Mouse (Mus musculus) heart, embryonic 16.5 days (tissue): ENCODE data around the gene Camk2b. TPM values are rescaled to one million over a fixed set of nuclear protein-coding genes. Genes with fewer than 3 reads are reported as not detected.

Experiments used
- ATAC-seq: fragments of 200-750 bp; cut with Nextera tagmentation; replicated peaks from 2 replicates; pipeline ENCODE4 v1.8.0; 2017; ENCODE audit warnings: moderate number of reproducible peaks; ENCODE audit not compliant: insufficient read depth, low FRiP score; ENCODE audit errors: extremely low read depth
- H3K27ac ChIP-seq: fragments of 300-500 bp; sonication (generic); 2 replicates; pipeline ENCODE4 v1.5.1; 2014; ENCODE audit warnings: mild to moderate bottlenecking, low read length, control low read depth, moderate library complexity
- H3K27me3 ChIP-seq: fragments of 300-500 bp; sonication (generic); 2 replicates; pipeline ENCODE4 v1.6.1; 2014; ENCODE audit warnings: low read length, mixed read lengths; ENCODE audit not compliant: control insufficient read depth, insufficient read depth
- H3K36me3 ChIP-seq: fragments of 300-500 bp; sonication (generic); 2 replicates; pipeline ENCODE4 v1.6.1; 2014; ENCODE audit not compliant: control insufficient read depth, insufficient read depth
- H3K4me1 ChIP-seq: fragments of 300-500 bp; sonication (generic); 2 replicates; pipeline ENCODE4 v1.6.1; 2014; ENCODE audit warnings: low read length, mixed read lengths; ENCODE audit not compliant: control insufficient read depth, insufficient read depth
- H3K4me2 ChIP-seq: fragments of 300-500 bp; sonication (generic); 2 replicates; pipeline ENCODE4 v1.6.1; 2014; ENCODE audit warnings: low read depth, mild to moderate bottlenecking, control low read depth, low read length
- H3K4me3 ChIP-seq: fragments of 300-500 bp; sonication (generic); 2 replicates; pipeline ENCODE4 v1.5.1; 2014; ENCODE audit warnings: mild to moderate bottlenecking, control low read depth, low read length
- H3K9ac ChIP-seq: fragments of 300-500 bp; sonication (generic); 2 replicates; pipeline ENCODE4 v1.6.1; 2014; ENCODE audit warnings: low read length, control low read depth
- H3K9me3 ChIP-seq: fragments of 300-500 bp; sonication (generic); replicated peaks from 2 replicates; pipeline ENCODE4 v1.6.1; 2016; ENCODE audit warnings: low read length; ENCODE audit not compliant: control insufficient read depth
- WGBS: fragments of 180-500 bp; shearing (Covaris S2); extraction: QIAGEN DNeasy Blood & Tissue Kit; methylation state at CpG from one replicate; pipeline ENCODE4 v1.1.7; 2014; 5-methylcytosine and 5-hydroxymethylcytosine counted together
- polyA plus RNA-seq: library from polyadenylated mRNA; unstranded; fragments of >200 nt; fragmentation: Nextera tagmentation; extraction: Ambion mirVana; gene quantifications from 2 replicates; pipeline ENCODE4 v1.2.1, GENCODE M21; 2015

Camk2b gene
- polyA plus RNA-seq, 1 experiment from 2014 or later, result 2.7 TPM

DNA sequence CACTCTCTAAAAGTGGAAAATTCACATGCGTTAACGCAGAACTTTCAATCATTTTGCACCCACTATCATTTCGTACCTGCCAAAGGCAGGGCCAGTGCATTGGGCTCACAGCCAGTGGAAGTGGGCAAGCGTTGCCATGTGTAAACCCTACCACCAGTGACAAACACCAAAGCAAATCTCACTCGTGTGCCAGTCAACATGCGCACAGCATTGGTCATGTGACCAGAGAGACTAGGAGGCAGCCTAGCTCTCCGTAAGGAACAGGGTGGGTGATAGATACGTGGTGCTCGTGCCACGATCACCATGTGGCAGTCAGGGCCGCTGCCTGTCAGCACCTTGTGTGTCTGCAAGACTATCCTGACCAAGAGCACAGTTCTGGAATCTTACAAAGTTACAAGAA lies 3.8 kb downstream of the Camk2b start:
- Histone ChIP-seq H3K4me2 (no peak overlapping the region), H3K4me1 (peaks cover 5% of the 10 kb centered on the region; the same call in 1 of the 2 replicates), H3K36me3 (no peaks in the 10 kb centered on the region), H3K4me3 (no peak overlapping the region), H3K9ac (no peak overlapping the region), H3K27ac (no peak overlapping the region), H3K27me3 (peaks cover 52% of the 10 kb centered on the region), H3K9me3 (no peaks in the 10 kb centered on the region)
- ATAC-seq, result no peak
- 82% methylated on average over 11 of the region's 11 CpGs for WGBS

DNA sequence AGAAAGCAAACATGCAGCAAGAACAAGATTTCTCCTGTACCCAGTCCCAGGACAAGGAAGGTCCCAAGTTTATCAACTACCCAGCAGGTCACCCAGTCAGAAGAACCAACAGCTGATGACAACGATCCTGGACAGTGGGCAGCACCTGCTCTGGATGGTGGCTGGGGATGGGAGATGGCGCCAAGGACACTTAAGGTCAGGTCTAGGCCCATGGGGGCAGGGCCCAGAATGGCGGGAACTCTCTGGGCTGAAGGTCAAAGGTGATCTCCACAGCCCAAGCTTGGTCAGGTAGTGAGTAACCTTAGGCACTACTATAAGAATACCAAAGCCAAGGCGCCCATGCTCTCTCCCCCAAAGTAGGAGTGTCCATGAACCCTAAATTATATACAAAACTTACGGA lies 4.3 kb downstream of the Camk2b start:
- ATAC-seq, result no peak
- H3K36me3 ChIP-seq, result no peaks in the 10 kb centered on the region
- no peak overlapping the region for H3K4me2 ChIP-seq
- WGBS, result 80% methylated on average over 5 of the region's 5 CpGs
- H3K27ac ChIP-seq, result no peak overlapping the region
- no peak overlapping the region for H3K4me3 ChIP-seq
- peaks cover 47% of the 10 kb centered on the region for H3K27me3 ChIP-seq
- peaks cover 5% of the 10 kb centered on the region; the same call in 1 of the 2 replicates for H3K4me1 ChIP-seq
- no peaks in the 10 kb centered on the region for H3K9me3 ChIP-seq
- no peak overlapping the region for H3K9ac ChIP-seq

DNA sequence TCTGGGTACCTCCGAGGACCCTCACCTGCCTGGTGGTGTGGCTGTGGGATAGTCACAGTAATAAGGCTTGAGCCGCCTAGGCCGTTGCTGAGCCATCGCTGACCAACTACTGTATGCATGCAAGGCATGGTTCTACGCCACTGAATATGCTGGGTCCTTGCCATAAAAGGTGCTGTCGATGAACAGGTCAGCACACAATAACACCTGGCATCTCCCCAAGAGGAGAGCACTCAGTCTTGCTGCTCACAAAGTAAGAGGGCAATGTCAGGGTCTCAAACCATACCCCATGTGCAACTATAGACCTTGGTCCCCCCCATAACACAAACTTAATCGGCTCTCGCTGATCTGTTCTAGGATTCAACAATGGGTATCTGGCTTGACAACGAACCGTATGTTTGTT lies 7.0 kb downstream of the Camk2b start:
- no peak overlapping the region for H3K4me2 ChIP-seq
- no peaks in the 10 kb centered on the region for H3K9me3 ChIP-seq
- H3K4me3 ChIP-seq, result no peak overlapping the region
- no peak for ATAC-seq
- no peaks in the 10 kb centered on the region for H3K36me3 ChIP-seq
- WGBS, result 91% methylated on average over 10 of the region's 10 CpGs
- H3K4me1 ChIP-seq, result peaks cover 2% of the 10 kb centered on the region; the same call in 1 of the 2 replicates
- H3K9ac ChIP-seq, result no peak overlapping the region
- H3K27ac ChIP-seq, result no peak overlapping the region
- peaks cover 20% of the 10 kb centered on the region for H3K27me3 ChIP-seq

DNA sequence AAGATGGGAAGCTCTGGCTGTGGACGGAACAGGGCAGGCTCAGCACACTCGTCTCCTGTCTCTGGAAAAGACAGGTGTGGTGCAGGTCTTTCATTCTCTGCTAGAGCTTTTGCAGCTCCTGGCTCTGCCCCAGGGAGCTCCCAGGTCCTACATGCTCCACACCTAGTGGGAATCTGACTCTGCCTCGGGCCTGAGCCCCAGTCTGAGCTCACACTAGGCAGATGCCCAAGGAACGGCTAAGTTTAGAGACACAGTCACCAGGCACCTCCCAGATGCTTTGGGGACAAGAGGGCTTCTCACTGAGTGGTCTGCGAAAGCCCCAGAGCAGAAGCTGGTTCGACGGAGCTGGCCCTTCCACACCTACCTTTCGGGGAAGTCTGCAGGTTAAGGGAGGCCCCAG lies 12.8 kb downstream of the Camk2b start:
- no peak for ATAC-seq
- no peak overlapping the region for H3K27ac ChIP-seq
- 75% methylated on average over 8 of the region's 8 CpGs for WGBS

DNA sequence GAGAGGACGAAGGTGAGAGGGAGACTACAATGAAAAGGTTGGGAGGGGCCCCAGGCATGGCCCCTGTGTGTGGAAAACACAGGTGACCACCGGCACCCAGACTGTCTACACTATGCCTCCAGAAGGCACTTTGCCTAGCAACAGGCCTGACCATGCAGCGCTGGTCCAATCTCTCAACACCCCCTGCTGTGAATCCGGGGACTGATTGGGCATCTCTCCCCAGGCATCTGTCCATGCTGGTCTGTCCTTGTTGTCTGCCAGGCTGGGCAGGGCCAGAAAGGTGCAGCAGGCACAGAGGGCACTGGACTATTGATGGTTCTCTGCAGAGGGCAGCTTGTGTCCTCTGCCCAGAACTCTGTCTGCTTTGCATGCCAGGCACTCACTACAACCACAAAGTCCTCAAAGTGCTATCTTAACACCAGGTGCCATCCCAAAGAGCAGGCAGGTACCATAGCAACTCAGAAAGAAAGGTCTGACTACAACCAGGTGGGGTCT lies 16.0 kb downstream of the Camk2b start:
- Histone ChIP-seq H3K4me3 (no peak overlapping the region), H3K9ac (no peak overlapping the region), H3K4me2 (no peak overlapping the region), H3K4me1 (no peaks in the 10 kb centered on the region), H3K9me3 (no peaks in the 10 kb centered on the region), H3K36me3 (no peaks in the 10 kb centered on the region), H3K27ac (no peak overlapping the region), H3K27me3 (0 out of 2 replicates have a peak, but pooled peaks cover 3% of the 10 kb centered on the region)
- ATAC-seq, result no peak
- WGBS, result 74% methylated on average over 4 of the region's 4 CpGs

More for the DNA sequence above, 12.8 kb downstream of the Camk2b start:
- no peak overlapping the region for H3K9ac ChIP-seq
- H3K4me2 ChIP-seq, result no peak overlapping the region
- H3K4me3 ChIP-seq, result no peak overlapping the region
- no peaks in the 10 kb centered on the region for H3K4me1 ChIP-seq
- no peaks in the 10 kb centered on the region for H3K9me3 ChIP-seq
- 0 out of 2 replicates have a peak, but pooled peaks cover 3% of the 10 kb centered on the region for H3K27me3 ChIP-seq
- no peaks in the 10 kb centered on the region for H3K36me3 ChIP-seq

DNA sequence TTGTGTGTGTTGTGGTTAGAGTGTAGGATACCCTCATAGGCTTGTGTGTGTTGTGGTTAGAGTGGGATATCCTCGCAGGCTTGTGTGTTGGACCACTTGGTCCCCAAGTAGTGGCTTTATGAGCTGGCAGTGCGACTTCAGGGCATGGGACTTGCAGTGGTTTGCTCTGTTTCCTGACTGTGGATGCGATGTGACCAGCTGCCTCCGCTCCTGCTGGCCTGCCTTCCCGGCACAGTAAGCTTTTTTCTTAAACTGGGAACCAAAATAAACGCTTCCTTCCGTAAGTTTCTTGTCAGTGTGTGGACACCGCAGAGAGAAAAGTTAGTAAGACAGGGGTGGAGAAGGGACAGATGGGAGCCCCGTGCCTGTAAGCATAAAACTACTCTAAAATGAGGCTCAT lies 18.0 kb downstream of the Camk2b start:
- Histone ChIP-seq H3K4me3 (no peak overlapping the region), H3K27me3 (no peaks in the 10 kb centered on the region), H3K9me3 (no peaks in the 10 kb centered on the region), H3K36me3 (no peaks in the 10 kb centered on the region), H3K9ac (no peak overlapping the region), H3K4me1 (no peaks in the 10 kb centered on the region), H3K27ac (no peak overlapping the region), H3K4me2 (no peak overlapping the region)
- ATAC-seq, result no peak
- WGBS, result 71% methylated on average over 9 of the region's 9 CpGs

DNA sequence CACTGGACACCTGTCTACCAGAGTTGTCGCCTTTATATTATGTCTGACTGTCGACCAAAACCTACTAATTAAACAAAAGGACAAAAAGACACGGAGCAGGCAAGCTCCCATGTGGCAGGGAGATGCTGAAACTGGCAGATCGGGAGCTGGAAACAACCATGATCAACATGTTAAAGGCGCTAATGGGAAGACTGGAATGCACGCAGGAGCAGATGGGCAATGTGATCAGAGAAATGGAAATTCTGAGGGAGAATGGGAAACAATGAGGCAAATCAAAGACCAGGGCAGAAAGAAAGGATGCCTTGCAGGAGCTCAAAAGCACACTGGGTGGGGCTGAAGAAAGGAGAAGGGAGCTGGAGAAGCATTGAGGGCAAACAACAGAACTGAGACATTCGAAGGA lies 27.2 kb downstream of the Camk2b start:
- no peak overlapping the region for H3K27ac ChIP-seq
- H3K4me1 ChIP-seq, result no peaks in the 10 kb centered on the region
- no peak for ATAC-seq
- no peak overlapping the region for H3K4me2 ChIP-seq
- H3K4me3 ChIP-seq, result no peak overlapping the region
- no peak overlapping the region for H3K9ac ChIP-seq
- H3K27me3 ChIP-seq, result peaks cover 2% of the 10 kb centered on the region; the same call in 1 of the 2 replicates
- WGBS, result 65% methylated on average over 7 of the region's 7 CpGs
- peaks cover 5% of the 10 kb centered on the region; the same call in 1 of the 2 replicates for H3K9me3 ChIP-seq
- H3K36me3 ChIP-seq, result no peaks in the 10 kb centered on the region

DNA sequence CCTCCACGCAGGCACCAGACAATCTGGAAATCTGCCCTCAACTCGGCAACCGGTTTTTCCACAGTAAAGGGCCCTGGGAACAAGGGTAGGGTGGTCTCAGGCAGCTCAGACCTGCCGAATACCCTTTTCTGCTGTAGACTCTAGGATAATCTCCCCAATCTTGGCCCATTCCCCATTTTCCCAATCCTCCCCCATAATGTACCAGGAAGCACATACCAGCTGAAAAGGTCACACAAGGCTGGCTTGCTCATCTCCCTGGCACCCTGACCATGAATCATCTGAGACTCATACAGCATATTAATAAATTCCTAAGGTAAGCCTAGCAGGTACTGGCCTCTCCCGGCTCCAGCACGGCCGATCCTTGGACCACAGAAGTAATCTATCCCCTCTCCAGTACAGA lies 28.5 kb downstream of the Camk2b start:
- Histone ChIP-seq H3K27ac (no peak overlapping the region), H3K9ac (no peak overlapping the region)
- no peak for ATAC-seq

DNA sequence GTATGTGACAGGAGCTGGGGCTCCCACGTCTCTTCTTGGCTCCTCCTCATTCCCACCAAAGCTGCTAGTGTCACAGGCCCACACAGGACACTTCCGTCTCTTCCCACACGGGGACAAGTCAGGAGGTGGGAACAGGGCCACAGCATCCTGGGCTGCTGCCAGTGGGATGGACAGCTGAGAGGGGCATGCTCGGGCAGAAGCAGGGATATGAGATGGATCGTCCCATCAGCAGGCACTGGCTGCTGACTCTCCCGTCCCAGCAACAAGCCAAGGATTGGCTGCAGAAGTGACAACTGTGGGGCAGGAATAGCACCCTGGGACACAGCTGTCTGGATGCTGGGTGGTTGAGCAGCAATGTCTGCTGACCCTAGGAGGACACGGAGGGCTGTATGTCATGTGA lies 29.0 kb downstream of the Camk2b start:
- peaks cover 2% of the 10 kb centered on the region; the same call in 1 of the 2 replicates for H3K27me3 ChIP-seq
- no peak overlapping the region for H3K4me3 ChIP-seq
- ATAC-seq, result no peak
- H3K27ac ChIP-seq, result no peak overlapping the region
- H3K4me2 ChIP-seq, result no peak overlapping the region
- WGBS, result 70% methylated on average over 7 of the region's 7 CpGs
- no peaks in the 10 kb centered on the region for H3K4me1 ChIP-seq
- no peak overlapping the region for H3K9ac ChIP-seq
- H3K9me3 ChIP-seq, result peaks cover 5% of the 10 kb centered on the region; the same call in 1 of the 2 replicates
- no peaks in the 10 kb centered on the region for H3K36me3 ChIP-seq

More for the DNA sequence above, 28.5 kb downstream of the Camk2b start:
- Histone ChIP-seq H3K9me3 (peaks cover 5% of the 10 kb centered on the region; the same call in 1 of the 2 replicates), H3K4me3 (no peak overlapping the region), H3K4me1 (no peaks in the 10 kb centered on the region), H3K27me3 (peaks cover 2% of the 10 kb centered on the region; the same call in 1 of the 2 replicates), H3K4me2 (no peak overlapping the region), H3K36me3 (no peaks in the 10 kb centered on the region)
- WGBS, result 82% methylated on average over 7 of the region's 7 CpGs
